Mouse (Mus musculus): ENCODE measurements at regions not wholly inside any gene's neighbourhood (a gene's known extent, or its start where the extent isn't known, plus 50 kb on each side); places are given as distances from the start of the nearest gene placed in this dataset.
A peak's percentile ranks its signal among the peaks of the same experiment; 100 is the strongest.

GRCm38 (mm10) chr7:40257733-40258376 lies 640.3 kb upstream of the Vstm2b start:
- no peak for DNase-seq (ENCODE audit: low spot score in 2 of 2)

DNA sequence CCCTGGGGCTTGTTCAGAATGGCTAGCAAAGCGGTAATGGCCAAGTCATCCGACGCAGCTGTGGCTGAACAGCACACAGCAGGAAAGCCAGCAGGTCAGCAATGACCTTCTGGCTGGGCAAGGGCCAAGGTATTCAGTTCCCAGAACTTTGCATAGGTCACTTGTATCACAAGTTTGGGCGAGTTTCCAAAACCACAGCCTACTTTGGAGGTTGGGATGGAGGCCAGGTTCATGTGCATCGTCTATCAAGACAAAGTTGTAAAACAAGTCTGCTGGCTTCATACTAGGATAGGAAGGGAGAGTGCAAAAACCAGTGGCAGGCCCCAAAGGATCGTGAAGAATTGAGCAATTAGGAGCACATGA lies 639.8 kb upstream of the Vstm2b start:
- no peak for DNase-seq (ENCODE audit: low spot score in 2 of 2)

GRCm38 (mm10) chr7:40273459-40274072 lies 624.6 kb upstream of the Vstm2b start:
- peak; percentile 80 to 84 for DNase-seq (ENCODE audit: low spot score in 2 of 2)

DNA sequence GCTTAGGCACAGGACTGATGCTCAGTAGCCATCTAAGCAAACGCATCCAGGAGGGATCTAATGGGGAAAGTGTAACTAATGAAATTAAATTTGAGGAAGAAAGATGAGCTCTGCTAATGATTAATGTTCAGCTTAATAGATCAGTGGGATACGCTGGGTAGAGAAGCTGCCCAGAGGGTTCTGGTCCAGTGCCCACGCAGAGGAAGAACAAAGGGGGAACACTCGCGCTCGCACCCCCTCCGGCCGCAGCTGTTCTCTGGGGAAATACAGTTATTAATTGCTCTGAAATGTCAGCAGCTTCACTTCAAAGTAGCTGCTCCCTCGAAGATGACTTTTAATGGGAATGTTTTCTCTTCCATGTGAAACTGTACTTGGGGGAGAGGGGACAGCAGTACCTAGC lies 623.0 kb upstream of the Vstm2b start:
- DNase-seq (ENCODE audit: low spot score in 2 of 2) = no peak

DNA sequence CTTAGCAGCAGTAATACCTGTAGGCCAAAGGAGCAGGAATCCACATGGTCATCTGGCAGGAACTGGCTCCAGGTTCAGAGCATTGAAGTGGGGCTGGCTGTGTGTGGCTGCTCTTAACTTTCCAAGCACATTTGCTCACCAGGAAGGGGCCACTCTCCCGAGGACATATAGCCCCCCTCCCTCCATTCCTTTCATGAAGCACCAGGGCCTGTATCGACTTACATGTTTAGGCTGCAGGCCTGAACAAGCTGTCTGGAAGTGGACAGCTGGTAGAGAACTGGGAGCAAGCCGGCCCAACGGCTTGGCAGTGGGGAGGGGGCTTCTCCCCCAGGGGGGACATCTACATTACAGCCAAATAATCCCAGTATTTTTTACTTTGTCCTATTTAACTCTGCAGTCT lies 622.5 kb upstream of the Vstm2b start:
- DNase-seq (ENCODE audit: low spot score in 2 of 2) = no peak

DNA sequence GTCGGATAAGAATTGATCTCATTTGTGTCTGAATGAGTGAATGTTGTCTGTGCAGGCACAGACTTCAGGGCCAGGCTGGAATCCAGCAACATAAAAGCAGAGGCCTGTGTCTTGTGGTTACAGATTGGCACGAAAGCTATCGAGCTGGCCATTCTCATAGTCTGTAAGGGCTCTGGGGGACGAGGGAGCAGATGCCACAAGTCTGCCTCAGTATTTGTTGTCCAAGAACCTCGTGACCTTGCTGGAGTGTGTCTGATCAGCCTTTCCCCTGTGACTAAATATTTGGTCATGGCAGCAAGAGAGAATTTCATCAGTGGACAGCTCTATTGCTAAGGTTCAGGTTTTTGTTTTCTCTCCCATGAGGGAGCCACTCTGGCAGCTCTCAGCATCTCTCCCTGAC lies 622.0 kb upstream of the Vstm2b start:
- no peak for DNase-seq (ENCODE audit: low spot score in 2 of 2)

DNA sequence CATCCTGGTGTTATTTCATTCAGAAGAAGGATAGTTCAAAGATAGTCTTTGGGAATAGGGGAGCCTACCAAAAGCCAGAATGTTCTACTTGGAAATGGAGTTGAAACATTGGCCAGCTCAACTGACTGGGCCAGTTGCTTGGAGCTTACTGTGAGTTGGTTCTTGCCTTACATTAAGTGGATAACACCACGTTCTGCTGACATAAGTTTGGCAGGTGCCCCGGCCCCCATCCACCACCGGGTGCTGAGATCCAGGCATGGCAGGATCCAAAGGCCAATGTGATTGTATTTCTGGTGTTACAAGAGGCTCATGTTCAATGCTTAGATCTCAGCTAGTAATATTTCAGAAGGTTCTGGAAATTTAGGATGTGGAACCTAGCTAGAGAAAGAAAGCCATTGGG lies 608.0 kb upstream of the Vstm2b start:
- DNase-seq (ENCODE audit: low spot score in 2 of 2) = no peak

DNA sequence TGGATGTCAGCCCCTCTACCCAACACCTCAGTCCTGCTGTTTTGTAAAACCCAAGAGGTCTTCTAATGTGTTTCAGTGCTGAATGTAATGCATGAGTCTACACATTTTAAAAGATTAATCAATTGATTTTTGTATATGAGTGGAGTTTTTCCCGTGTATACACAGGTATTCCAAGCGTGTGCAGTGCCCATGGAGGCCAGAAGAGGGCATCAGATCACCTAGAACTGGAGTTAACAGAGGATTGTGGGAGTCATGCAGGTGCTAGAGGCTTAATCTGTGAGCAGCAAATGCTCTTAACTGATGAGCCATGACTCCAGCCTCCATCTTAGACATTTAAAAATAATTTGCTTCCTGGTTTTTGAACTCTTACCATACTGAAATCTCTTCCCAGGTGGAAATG lies 587.6 kb upstream of the Vstm2b start:
- no peak for DNase-seq (ENCODE audit: low spot score in 2 of 2)

DNA sequence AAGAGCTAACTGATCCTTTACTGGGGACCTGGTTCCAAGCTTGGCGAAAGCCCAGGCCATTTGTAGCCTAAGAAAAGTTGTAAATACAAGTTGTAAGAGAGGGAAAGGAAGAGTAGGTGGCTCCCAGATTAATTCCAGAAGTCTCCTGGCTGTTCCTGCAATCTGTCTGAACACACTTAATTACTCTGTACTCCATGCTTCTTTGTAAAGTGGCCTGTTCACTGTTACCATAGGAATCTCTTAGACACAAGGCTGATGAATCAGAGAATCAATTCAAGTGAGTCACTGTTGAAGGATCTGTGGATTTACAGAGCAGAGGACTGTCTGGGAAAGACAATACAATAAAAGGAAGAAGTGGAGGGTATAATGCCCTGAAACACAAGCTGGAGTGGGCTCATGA lies 577.0 kb upstream of the Vstm2b start:
- peak; percentile 22 to 32 for DNase-seq (ENCODE audit: low spot score in 2 of 2)

GRCm38 (mm10) chr7:40325188-40325705 lies 572.9 kb upstream of the Vstm2b start:
- no peak for DNase-seq (ENCODE audit: low spot score in 2 of 2)

GRCm38 (mm10) chr7:40332455-40332854 lies 565.7 kb upstream of the Vstm2b start:
- no peak for DNase-seq (ENCODE audit: low spot score in 2 of 2)

GRCm38 (mm10) chr7:40352306-40352705 lies 545.8 kb upstream of the Vstm2b start:
- DNase-seq (ENCODE audit: low spot score in 2 of 2) = no peak

DNA sequence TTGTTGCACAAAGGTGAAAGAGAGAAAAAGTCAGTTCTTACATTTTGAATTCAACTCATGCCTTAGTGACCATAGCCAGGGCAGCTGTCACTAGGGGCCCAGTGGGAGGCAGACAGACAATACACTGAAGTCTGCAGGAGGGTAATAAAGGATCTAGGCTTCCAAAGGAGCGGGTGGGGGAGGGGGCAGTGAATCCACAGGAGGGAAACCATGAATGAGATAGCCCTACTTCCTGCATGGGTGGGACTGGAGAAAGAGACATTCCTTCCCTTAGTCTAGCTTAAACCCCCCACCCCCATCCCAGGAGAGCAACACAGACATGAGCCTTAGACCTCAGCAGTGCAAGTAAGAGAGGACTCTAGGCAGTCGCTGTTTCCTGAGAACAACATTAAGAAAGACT lies 535.4 kb upstream of the Vstm2b start:
- DNase-seq (ENCODE audit: low spot score in 2 of 2) = no peak

DNA sequence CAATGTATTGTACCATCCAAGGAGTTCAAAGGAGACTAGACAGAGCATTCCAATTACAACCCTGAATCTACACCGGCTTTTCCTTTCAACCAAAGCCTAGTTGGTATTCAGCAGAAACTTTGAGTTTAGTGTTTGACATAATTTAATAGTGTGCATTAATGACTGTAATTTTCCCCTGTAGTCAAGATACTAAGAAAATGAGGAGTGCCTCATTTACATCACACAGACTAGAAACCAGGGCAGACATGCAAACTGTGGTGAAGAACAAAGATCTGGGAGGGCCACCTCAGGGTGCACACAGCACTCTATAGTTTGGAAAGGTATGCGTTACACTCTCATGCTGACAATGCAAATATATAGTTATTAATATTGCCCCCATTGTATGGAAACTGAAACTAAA lies 525.4 kb upstream of the Vstm2b start:
- DNase-seq (ENCODE audit: low spot score in 2 of 2) = no peak

- no peak for DNase-seq (ENCODE audit: low spot score in 2 of 2)
Measured at GRCm38 (mm10) chr7:40377839-40378238, 520.3 kb upstream of the Vstm2b start.

GRCm38 (mm10) chr7:40381244-40381643 lies 516.9 kb upstream of the Vstm2b start:
- DNase-seq (ENCODE audit: low spot score in 2 of 2) = no peak

DNA sequence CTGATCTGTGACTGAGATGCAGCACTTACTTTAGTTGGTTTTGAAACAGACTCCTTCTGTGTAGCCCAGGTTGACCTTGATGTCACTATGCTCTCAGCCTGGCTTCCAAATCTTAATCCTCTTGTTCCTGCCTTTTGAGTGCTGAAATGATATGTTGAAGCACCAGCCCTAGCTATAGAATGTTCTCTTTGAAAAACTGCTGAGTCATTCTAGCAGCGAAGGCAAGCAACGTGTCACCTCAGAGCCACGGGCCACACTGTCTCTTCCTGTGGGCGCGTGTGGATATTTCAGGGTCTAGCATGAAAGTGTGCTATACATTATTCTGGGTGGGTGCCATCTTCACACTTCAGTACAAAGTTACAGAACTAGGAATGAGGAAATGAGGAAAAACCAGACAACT lies 510.0 kb upstream of the Vstm2b start:
- no peak for DNase-seq (ENCODE audit: low spot score in 2 of 2)

- no peak for DNase-seq (ENCODE audit: low spot score in 2 of 2)
Measured at GRCm38 (mm10) chr7:40389795-40390194, 508.3 kb upstream of the Vstm2b start.

GRCm38 (mm10) chr7:40390927-40391326 lies 507.2 kb upstream of the Vstm2b start:
- no peak for DNase-seq (ENCODE audit: low spot score in 2 of 2)

- DNase-seq (ENCODE audit: low spot score in 2 of 2) = no peak
Measured at GRCm38 (mm10) chr7:40391626-40392025, 506.5 kb upstream of the Vstm2b start.

DNA sequence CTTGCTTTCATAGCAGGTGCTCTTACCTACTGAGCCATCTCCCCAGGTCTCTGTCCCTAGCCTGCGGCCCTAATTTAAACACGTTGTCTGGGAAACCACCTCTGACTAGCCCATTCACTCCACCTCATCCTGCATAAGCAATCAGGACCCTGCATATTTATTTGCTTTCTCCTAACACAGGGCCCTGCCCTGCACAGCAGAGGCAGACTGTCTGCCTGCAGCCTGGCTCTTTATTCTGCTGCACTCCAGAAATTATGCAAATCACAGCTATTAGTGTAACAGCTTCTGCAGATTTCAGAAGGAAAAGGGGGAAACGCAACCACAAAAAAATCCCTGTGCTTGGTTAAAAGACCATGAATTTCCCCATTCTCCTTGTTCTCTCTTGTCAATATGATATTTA lies 505.9 kb upstream of the Vstm2b start:
- peak in 1 of 2 experiments; percentile 10 for DNase-seq (ENCODE audit: low spot score in 2 of 2)

DNA sequence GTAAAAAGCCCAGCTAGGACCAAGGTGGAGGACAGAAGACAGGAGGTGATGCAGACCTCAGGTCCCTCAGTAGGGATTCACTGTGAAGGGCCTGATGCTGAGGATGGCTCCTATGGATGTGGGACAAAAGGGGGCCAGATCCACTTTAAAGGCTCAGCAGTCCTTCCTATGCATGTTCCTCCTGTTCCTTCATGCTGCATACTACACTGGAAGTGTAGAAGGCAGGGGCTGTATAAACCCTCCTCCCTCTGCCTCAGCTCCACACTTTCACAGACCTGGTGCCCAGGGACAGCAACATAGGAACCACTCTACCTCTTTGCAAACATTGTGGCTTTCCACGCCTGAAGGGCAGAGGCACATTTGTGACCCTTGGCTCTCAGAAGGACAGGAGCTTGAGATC lies 505.4 kb upstream of the Vstm2b start:
- DNase-seq (ENCODE audit: low spot score in 2 of 2) = no peak

DNA sequence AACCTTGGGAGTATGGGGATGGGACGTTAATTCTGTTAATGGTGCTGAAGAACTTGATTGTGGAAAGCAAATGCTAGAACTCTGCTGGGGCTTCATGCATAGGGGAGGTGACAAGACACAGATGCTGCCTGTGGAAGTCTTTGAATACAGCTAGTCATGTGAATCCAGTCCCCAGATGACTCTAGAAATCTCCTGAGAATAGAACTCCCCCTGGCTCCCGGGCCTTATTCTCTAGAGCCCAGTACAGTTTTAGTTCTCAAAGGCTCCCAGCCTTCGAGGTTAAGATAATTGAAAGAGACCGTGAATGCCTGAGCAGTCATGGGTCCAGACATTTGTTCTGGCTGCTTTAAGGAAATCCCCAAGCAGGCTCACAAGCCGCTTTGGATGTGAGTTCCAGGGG lies 499.9 kb upstream of the Vstm2b start:
- DNase-seq (ENCODE audit: low spot score in 2 of 2) = no peak

GRCm38 (mm10) chr7:40419332-40419731 lies 478.8 kb upstream of the Vstm2b start:
- DNase-seq (ENCODE audit: low spot score in 2 of 2) = no peak
